Mouse (Mus musculus): ENCODE measurements around the gene Tarbp1.

- TF ChIP-seq TAL1 (IDR thresholded peaks at IDR 0.05; ENCODE audit: low read length): no peak
- no peak for TF ChIP-seq GATA1 (IDR thresholded peaks at IDR 0.05; ENCODE audit: low read length)
Observed at GRCm38 (mm10) chr8:126498465-126498864, 23.6 kb upstream of the Tarbp1 start.
